Mouse (Mus musculus): ENCODE measurements at regions not wholly inside any gene's neighbourhood (a gene's known extent, or its start where the extent isn't known, plus 50 kb on each side); places are given as distances from the start of the nearest gene placed in this dataset.

GRCm38 (mm10) chr2:18608260-18609074 is 63.7 kb upstream of the Commd3 start:
- TF ChIP-seq CTCF (IDR thresholded peaks at IDR 0.05; ENCODE audit: low read depth) (no peak), EP300 (IDR thresholded peaks at IDR 0.05; ENCODE audit: low read depth) (no peak)
